Comparison of ENCODE assay signal across 25 mouse cellular contexts in genomic region chr6:116080756-116081155, GRCm38 (mm10).
"Had no signal": no experiment of that assay in that cellular context is flagged by ENCODE, and none has a peak within 500 bp of the region (broad histone marks: within the 10 kb centered on the region; RNA-seq: fewer than 3 reads in every experiment).

No protein-coding gene starts in this region.

- H3K27me3 ChIP-seq: heart, embryonic 12.5 days; hindbrain, embryonic 13.5 days; hindbrain, embryonic 15.5 days; kidney, embryonic 15.5 days; limb, embryonic 13.5 days; limb, embryonic 15.5 days; liver, embryonic 13.5 days; liver, embryonic 15.5 days had no signal

- DNase-seq: forebrain, postnatal 0 days; gastrocnemius, postnatal 14 days; gastrocnemius, postnatal 36 days; heart, adult 18-20 months; heart, postnatal 10 days; heart, postnatal 36 days; kidney, adult 11 months; kidney, adult 2 months; kidney, adult 9 months; kidney, postnatal 14 days; kidney, postnatal 36 days; layer of hippocampus, adult 9-11 months; layer of hippocampus, postnatal 36 days; left cerebral cortex, postnatal 4 days; liver, embryonic 13.5 days had no signal

- H3K9ac ChIP-seq: forebrain, postnatal 0 days; heart, embryonic 12.5 days; hindbrain, embryonic 13.5 days; hindbrain, embryonic 15.5 days; kidney, embryonic 15.5 days; limb, embryonic 13.5 days; limb, embryonic 15.5 days; liver, embryonic 13.5 days; liver, embryonic 15.5 days had no signal

- H3K4me1 ChIP-seq: hindbrain, embryonic 13.5 days; hindbrain, embryonic 15.5 days; kidney, embryonic 15.5 days; limb, embryonic 13.5 days; limb, embryonic 15.5 days had no signal

- H3K4me3 ChIP-seq: heart, embryonic 10.5 days; heart, embryonic 12.5 days; hindbrain, embryonic 13.5 days; hindbrain, embryonic 15.5 days; kidney, embryonic 15.5 days; limb, embryonic 13.5 days; limb, embryonic 15.5 days; liver, embryonic 13.5 days; liver, embryonic 15.5 days had no signal

- H3K9me3 ChIP-seq: heart, embryonic 10.5 days; heart, embryonic 12.5 days; hindbrain, embryonic 13.5 days; hindbrain, embryonic 15.5 days; kidney, embryonic 15.5 days; limb, embryonic 13.5 days; limb, embryonic 15.5 days; liver, embryonic 13.5 days; liver, embryonic 15.5 days had no signal

- H3K27ac ChIP-seq: heart, embryonic 10.5 days; hindbrain, embryonic 13.5 days; hindbrain, embryonic 15.5 days; hindbrain, postnatal 0 days; kidney, embryonic 15.5 days; kidney, postnatal 0 days; limb, embryonic 13.5 days; limb, embryonic 15.5 days; liver, embryonic 13.5 days; liver, embryonic 15.5 days had no signal

- H3K36me3 ChIP-seq: heart, embryonic 10.5 days; heart, embryonic 12.5 days; hindbrain, embryonic 13.5 days; hindbrain, embryonic 15.5 days; kidney, embryonic 15.5 days; limb, embryonic 13.5 days; limb, embryonic 15.5 days; liver, embryonic 13.5 days; liver, embryonic 15.5 days had no signal

- H3K4me2 ChIP-seq: heart, embryonic 12.5 days; hindbrain, embryonic 13.5 days; hindbrain, embryonic 15.5 days; kidney, embryonic 15.5 days; limb, embryonic 13.5 days; limb, embryonic 15.5 days; liver, embryonic 13.5 days; liver, embryonic 15.5 days had no signal

- ATAC-seq: forebrain, postnatal 0 days; hindbrain, postnatal 0 days had no signal
